Mouse (Mus musculus) stomach, postnatal 0 days (tissue): ENCODE measurements around the gene Parm1.

Source experiments
- CTCF ChIP-seq: IDR thresholded peaks from 2 replicates; pipeline ENCODE4 v1.5.1; 2016; ENCODE audit warnings: antibody characterized with exemption, low read depth, mild to moderate bottlenecking, moderate library complexity
- EP300 ChIP-seq: optimal IDR thresholded peaks from 2 replicates; pipeline ENCODE3; 2016; ENCODE audit warnings: antibody characterized with exemption

DNA sequence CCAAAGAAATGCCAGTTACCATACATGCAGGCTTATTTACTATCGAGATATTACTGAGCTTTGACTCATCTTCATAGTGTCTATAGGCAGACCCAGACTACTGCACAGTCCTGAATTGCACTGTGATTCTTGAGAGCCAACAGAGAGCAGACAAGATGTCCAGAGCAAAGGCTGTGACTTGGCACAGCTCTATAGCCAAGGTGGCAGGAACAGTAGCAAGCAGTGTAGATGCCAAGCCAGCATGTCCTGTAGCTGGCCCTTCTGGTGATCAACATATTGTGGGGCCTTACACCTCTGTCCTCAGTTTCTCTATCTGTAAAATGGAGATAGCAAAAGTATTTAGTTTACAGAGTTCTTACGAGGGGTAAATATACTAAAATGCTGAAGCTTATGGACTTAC lies 89.8 kb downstream of the Parm1 start:
- no peak for TF ChIP-seq CTCF
- no peak for TF ChIP-seq EP300
